Mouse (Mus musculus): ENCODE results near the gene Wt1. TPM values are rescaled to one million over a fixed set of nuclear protein-coding genes. Genes with fewer than 3 reads are reported as not detected.

The Wt1 gene
- polyA plus RNA-seq, 1 experiment from 2014 or later, result not detected

DNA sequence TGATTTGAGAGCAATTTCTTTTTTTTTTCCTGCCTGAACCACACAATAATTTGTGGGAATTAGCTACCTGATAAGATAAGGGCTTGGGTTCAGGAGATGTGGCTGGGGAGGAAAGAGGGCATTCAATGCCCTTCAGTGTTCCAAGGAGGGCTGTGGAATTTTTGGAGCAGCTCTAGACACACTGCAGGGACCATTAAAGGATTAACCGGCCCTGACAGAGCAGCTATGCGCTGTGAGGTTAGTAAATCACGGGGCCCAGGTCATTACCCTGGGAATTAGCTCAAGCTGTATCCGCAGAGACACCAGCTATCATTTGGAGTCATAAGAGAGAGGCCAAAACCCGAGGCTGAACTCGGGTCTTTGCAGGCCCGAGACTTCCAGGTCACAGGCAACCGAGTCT is 73.8 kb downstream of the Wt1 start:
- Histone ChIP-seq H3K4me2 (no peak overlapping the region), H3K27ac (no peak overlapping the region), H3K9me3 (replicated peaks) (no peaks in the 10 kb centered on the region), H3K4me1 (no peaks in the 10 kb centered on the region), H3K27me3 (no peaks in the 10 kb centered on the region), H3K9ac (no peak overlapping the region), H3K4me3 (no peak overlapping the region), H3K36me3 (ENCODE audit: poor library complexity, severe bottlenecking) (no peaks in the 10 kb centered on the region)
- 31% methylated on average over 8 of the region's 8 CpGs for WGBS
- ATAC-seq, result no peak

DNA sequence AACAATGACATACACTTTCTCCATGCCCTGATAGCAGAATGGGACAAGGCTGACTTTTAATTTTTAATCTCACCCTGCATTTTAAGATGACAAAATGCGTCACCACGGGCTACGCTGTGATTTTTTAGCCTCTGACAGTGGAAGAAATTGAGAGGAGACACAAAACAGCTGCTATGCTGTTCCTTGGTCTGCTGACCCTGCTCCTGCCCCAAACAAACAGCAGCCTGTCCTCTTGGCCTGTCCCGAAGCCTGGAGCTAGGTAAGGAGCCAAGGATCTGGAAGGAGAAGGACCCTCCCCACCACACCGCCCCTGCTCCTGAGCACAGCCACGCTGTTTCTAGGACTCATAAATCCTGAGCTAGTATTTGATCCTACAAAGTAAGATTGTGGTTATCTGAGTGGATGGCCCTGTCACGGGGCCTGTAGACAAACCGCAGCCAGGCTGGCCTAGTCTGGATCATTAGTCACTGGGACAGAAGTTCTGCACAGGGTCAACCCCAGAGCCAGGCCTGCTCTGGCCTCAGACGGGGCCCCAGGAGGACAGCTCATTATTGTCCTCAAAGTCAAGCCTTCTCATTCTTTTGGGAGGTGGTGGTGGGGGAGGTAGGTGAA is 80.3 kb downstream of the Wt1 start:
- ATAC-seq, result no peak
- H3K27me3 ChIP-seq, result no peaks in the 10 kb centered on the region
- 88% methylated on average over 9 of the region's 9 CpGs for WGBS
- no peaks in the 10 kb centered on the region for H3K9me3 ChIP-seq (replicated peaks)
- no peak overlapping the region for H3K27ac ChIP-seq
- H3K4me1 ChIP-seq, result no peaks in the 10 kb centered on the region
- H3K9ac ChIP-seq, result no peak overlapping the region
- no peak overlapping the region for H3K4me2 ChIP-seq
- H3K4me3 ChIP-seq, result no peak overlapping the region
- H3K36me3 ChIP-seq (ENCODE audit: poor library complexity, severe bottlenecking), result no peaks in the 10 kb centered on the region

DNA sequence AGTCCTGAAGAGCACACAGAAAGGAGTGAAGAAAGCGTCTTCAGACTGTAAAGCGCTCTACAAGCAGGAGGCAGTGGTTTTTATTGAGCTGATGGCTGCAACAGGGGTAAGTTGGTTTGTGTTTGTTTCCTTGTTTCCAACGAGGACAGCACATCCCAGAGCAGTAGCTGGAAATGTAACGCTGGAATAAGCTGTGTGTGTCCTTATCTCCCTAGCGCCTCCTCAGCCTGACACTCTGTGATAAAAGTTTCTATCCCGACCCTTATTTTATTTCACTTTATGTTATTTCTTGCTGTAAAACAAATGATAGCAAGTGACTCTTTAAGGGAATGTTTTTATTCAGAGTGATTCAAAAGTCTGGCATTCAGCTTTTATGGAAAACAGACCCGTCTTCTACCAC is 86.5 kb downstream of the Wt1 start:
- no peak overlapping the region for H3K9ac ChIP-seq
- H3K27ac ChIP-seq, result no peak overlapping the region
- no peak overlapping the region for H3K4me3 ChIP-seq
- 76% methylated on average over 7 of the region's 7 CpGs for WGBS
- no peaks in the 10 kb centered on the region for H3K9me3 ChIP-seq (replicated peaks)
- no peak overlapping the region for H3K4me2 ChIP-seq
- ATAC-seq, result no peak
- H3K36me3 ChIP-seq (ENCODE audit: poor library complexity, severe bottlenecking), result no peaks in the 10 kb centered on the region
- H3K4me1 ChIP-seq, result no peaks in the 10 kb centered on the region
- H3K27me3 ChIP-seq, result no peaks in the 10 kb centered on the region

GRCm38 (mm10) chr2:105215914-105216313 is 89.6 kb downstream of the Wt1 start:
- WGBS, result 38% methylated on average over 8 of the region's 8 CpGs
- H3K4me1 ChIP-seq, result no peaks in the 10 kb centered on the region
- H3K27me3 ChIP-seq, result no peaks in the 10 kb centered on the region
- H3K9me3 ChIP-seq (replicated peaks), result no peaks in the 10 kb centered on the region
- no peak overlapping the region for H3K9ac ChIP-seq
- no peak overlapping the region for H3K4me3 ChIP-seq
- ATAC-seq, result no peak
- H3K36me3 ChIP-seq (ENCODE audit: poor library complexity, severe bottlenecking), result no peaks in the 10 kb centered on the region
- H3K27ac ChIP-seq, result no peak overlapping the region
- H3K4me2 ChIP-seq, result no peak overlapping the region

- no peak overlapping the region for H3K27ac ChIP-seq
- no peak overlapping the region for H3K4me3 ChIP-seq
- 87% methylated on average over 5 of the region's 5 CpGs for WGBS
- no peak for ATAC-seq
- H3K9ac ChIP-seq, result no peak overlapping the region
- H3K27me3 ChIP-seq, result peaks cover 9% of the 10 kb centered on the region
- peaks cover 2% of the 10 kb centered on the region for H3K4me1 ChIP-seq
- H3K9me3 ChIP-seq (replicated peaks), result no peaks in the 10 kb centered on the region
- no peaks in the 10 kb centered on the region for H3K36me3 ChIP-seq (ENCODE audit: poor library complexity, severe bottlenecking)
- no peak overlapping the region for H3K4me2 ChIP-seq
Measured at GRCm38 (mm10) chr2:105219229-105219628, 92.9 kb downstream of the Wt1 start.

- 72% methylated on average over 8 of the region's 8 CpGs for WGBS
- H3K27ac ChIP-seq, result no peak overlapping the region
- no peak overlapping the region for H3K4me3 ChIP-seq
- no peak overlapping the region for H3K9ac ChIP-seq
- H3K36me3 ChIP-seq (ENCODE audit: poor library complexity, severe bottlenecking), result no peaks in the 10 kb centered on the region
- no peak for ATAC-seq
- H3K4me1 ChIP-seq, result peaks cover 7% of the 10 kb centered on the region
- H3K9me3 ChIP-seq (replicated peaks), result no peaks in the 10 kb centered on the region
- H3K4me2 ChIP-seq, result no peak overlapping the region
- H3K27me3 ChIP-seq, result peaks cover 13% of the 10 kb centered on the region
Measured at GRCm38 (mm10) chr2:105219664-105220063, 93.3 kb downstream of the Wt1 start.

- Histone ChIP-seq H3K4me1 (peaks cover 10% of the 10 kb centered on the region), H3K27ac (no peak overlapping the region), H3K9me3 (replicated peaks) (no peaks in the 10 kb centered on the region), H3K9ac (no peak overlapping the region), H3K27me3 (peaks cover 24% of the 10 kb centered on the region), H3K36me3 (ENCODE audit: poor library complexity, severe bottlenecking) (no peaks in the 10 kb centered on the region), H3K4me2 (no peak overlapping the region), H3K4me3 (no peak overlapping the region)
- 86% methylated on average over 9 of the region's 9 CpGs for WGBS
- ATAC-seq, result no peak
Measured at GRCm38 (mm10) chr2:105220738-105221303, 94.5 kb downstream of the Wt1 start.

Other genes starting within 250 kb of the Wt1 start
- 248 and 255 TPM in 2 replicates for gene Eif3m, start 109.4 kb upstream of the Wt1 start, polyA plus RNA-seq (2015; fragmentation: Nextera tagmentation; extraction: Ambion mirVana)
- not detected in 2 replicates for gene Gm11060, start 34.5 kb upstream of the Wt1 start, polyA plus RNA-seq (2015; fragmentation: Nextera tagmentation; extraction: Ambion mirVana)
- gene Them7, start 97.8 kb downstream of the Wt1 start, polyA plus RNA-seq (2015; fragmentation: Nextera tagmentation; extraction: Ambion mirVana), result not detected in 2 replicates

All from forebrain, embryonic 13.5 days (tissue).